Mouse (Mus musculus): ENCODE data around the gene Skap1.
A peak's percentile ranks its signal among the peaks of the same experiment; 100 is the strongest.
"Not testable (repeated sequence)": the region's sequence is repeated elsewhere in the genome, so short reads cannot be mapped to it uniquely, and the experiment has no call there.

Skap1 gene

GRCm38 (mm10) chr11:96696168-96696727, 231.9 kb downstream of the Skap1 start:
- no peak for DNase-seq (ENCODE audit: low spot score in 2 of 2)

DNA sequence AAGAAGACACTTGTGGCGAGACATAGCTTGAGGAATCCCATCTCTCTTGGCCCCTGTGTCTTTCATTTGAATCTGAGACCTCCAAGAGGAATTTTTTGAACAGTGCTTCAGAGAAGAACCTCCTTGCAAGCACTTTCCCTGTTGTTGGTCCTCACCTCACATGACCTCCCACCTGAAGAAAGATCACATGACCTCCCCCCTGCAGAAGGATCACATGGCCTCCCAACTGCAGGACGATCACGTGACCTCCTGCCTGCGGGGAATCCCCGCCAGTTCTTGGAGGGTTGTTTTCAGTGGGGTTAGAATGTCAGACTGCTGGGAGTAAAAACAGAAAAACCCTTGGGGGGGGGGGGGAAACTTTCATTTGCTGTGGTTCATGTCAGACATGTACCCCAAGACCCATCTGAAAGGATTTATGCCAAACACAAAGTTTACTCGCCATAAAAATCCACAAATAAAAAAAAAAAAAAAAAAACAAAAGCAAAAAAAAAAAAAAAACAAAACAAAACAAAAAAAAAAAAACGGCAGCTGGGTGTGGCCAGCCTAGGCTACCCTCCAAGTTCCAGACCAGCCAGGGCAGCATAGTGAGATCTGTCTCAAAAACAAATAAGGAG, 232.6 kb downstream of the Skap1 start:
- DNase-seq (ENCODE audit: low spot score in 2 of 2), result no peak

DNA sequence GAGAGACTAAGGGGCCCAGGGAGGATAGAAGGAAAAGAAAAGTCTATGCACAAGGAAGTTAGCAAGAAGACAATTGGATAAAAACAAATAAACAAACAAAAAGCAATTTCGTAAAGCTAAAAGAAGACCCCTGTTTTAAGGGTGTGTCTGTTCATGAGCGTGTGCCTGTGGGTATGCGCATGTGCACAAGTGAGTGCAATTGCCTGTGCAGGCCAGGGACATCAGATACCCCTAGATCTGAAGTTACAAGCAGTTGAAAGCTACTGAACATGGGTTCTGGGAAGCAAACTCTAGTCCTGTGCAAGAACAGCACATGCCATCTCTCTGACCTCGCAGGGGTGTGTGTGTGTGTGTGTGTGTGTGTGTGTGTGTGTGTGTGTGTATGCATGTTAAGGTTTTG, 233.1 kb downstream of the Skap1 start:
- DNase-seq (ENCODE audit: low spot score in 2 of 2), result no peak

- no peak for DNase-seq (ENCODE audit: low spot score in 2 of 2)
Observed at GRCm38 (mm10) chr11:96703813-96704212, 239.4 kb downstream of the Skap1 start.

DNA sequence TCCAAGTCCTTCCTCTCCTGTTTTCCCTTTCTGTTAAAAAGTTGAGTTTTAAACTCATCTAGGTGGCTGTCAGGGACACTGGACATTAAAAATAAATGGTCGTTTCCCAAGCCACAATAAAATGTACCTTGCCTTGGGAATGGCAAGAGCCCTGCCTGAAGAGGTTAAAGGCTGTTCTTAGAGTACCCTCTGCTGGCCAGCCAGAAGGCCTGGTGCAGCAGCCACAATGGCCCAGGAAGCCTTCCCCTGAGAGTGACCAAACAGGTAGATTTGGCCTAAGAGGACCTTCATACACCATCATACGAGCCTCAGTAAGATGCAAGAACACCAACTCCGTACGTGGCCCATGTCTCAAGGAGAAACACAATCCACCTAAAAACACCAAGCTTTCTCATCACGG, 246.9 kb downstream of the Skap1 start:
- no peak for DNase-seq (ENCODE audit: low spot score in 2 of 2)

DNA sequence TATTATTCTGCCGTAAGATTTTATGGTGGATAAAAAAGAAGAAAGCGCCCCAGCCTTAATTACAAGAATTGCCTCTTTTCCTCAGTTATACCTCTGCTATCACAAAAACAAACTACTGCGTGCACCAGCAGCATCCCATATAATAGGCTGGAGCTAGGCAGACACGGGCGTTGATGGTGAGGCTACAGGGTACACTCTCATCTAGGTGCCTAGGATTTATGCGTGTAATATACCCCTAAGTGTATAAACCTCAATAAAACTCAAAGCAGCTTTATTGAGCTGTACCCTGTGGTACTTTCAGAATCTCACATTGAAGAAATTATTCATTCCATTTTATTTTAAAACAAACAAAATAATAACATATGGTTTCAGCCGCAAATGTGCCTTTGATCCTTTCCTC, 247.3 kb downstream of the Skap1 start:
- no peak for DNase-seq (ENCODE audit: low spot score in 2 of 2)

DNA sequence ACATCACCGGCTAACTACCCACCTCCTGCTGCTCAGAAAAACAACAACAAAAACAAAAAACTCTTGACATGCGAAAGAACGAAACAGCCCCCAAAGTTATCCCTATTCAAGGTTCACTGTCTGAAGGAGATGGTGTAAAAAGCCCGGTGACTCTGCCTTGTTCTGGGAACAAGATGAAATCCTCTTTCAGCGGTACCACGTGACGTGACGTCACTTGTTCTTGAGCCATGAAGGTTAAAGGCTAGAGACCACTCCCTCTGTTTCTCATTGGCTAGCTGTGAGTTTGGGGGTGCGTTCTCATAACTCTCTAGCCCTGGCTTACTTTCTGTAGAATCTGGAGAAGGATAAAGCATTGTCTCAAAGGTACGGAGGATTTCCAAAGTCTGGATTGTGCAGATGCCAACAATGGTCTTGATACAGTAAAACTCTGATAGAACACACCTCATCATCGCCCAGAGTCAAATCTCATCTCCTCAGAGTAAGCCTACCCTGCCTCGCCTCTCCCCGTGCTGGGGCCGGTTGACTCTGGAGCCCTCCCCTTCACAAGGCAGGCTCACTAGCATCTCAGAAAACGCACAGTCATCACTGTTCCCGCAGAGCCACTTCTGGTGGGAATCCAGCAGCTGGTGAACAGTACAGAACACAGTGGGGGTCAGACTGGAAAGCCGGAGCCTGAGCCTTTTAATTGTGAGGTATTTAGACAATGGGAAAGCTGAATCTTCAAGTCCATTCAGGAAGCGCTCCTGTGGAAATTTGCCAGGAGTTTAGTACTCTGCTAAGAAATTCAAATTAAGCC, 249.0 kb downstream of the Skap1 start:
- no peak for DNase-seq (ENCODE audit: low spot score in 2 of 2)

GRCm38 (mm10) chr11:96714011-96714410, 249.6 kb downstream of the Skap1 start:
- no peak for DNase-seq (ENCODE audit: low spot score in 2 of 2)

GRCm38 (mm10) chr11:96715168-96715567, 250.8 kb downstream of the Skap1 start:
- DNase-seq (ENCODE audit: low spot score in 2 of 2), result not testable (repeated sequence)

DNA sequence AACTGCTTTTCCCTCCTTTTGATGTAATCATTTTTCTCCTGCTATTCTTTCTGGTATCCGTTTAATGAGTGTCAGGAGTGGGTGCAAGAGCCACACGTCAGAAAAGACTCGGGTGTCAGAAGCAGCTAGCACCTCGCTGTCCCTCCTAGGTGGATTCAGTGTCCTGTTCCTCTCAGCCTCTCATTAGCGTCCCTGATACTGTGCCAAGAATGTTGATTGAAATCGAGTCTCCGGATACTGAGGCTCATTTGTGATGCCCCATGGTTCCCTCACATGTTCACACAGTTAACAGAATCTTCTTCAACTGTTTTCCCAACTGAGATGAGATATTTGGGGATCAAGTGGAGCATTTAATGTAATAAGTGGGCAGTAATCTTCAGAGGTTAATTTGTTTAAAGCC, 254.2 kb downstream of the Skap1 start:
- DNase-seq (ENCODE audit: low spot score in 2 of 2), result no peak

DNA sequence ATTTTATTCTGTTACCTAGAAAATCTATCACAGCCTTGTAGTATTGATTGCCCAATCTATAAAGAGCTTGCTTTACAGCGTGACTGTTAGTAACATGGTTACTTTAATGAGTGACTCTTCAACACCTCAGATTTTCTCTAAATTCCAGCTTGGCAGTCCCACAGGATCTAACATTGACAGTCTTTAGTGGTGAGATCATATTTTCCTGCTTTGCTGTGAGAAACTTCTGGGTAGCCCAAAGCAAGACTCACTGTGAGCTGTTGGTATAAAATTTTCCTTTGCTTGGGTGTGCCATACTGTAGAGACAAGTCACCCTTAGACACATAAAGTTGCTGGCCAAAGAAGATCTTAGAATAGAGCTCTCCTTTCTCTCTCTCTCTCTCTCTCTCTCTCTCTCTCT, 261.4 kb downstream of the Skap1 start:
- DNase-seq (ENCODE audit: low spot score in 2 of 2), result no peak

DNA sequence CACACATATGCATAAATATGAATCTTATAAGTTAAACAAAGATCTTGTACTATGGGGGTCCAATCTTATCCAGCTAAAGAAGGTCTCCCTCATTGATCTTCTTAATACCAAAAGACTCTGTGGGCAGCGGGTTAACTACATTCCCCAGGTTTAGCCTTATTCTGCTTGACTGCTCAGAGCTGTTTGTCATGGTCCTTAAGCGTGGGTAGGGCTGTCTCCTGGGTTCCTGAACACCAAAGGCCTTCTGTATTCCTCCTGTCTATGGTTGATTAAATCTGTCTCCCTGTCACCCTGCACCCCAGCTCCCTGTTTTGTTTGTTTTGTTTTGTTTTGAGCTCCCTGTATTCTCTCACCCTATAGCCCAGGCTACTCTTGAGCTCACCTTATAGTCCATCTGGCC, 264.2 kb downstream of the Skap1 start:
- DNase-seq (ENCODE audit: low spot score in 2 of 2), result no peak

DNA sequence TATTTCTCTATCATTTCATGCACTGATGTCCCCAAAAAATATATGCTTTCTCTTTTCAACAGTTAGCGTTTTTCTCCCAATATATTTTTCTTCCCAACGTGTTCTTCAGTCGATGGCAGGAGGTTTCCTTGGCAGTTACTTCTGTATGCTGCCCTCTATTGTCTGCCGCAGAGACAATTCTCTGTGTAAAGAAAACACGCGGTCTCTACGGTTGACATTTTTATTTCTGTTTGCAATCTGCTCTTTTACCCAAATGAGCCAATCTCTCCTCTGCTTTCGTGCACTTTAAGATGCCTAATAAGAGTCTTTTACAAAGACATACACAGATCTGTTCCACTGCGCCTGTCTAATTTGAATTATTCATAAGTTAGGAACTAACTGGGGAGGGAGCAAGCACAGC, 265.1 kb downstream of the Skap1 start:
- no peak for DNase-seq (ENCODE audit: low spot score in 2 of 2)

DNA sequence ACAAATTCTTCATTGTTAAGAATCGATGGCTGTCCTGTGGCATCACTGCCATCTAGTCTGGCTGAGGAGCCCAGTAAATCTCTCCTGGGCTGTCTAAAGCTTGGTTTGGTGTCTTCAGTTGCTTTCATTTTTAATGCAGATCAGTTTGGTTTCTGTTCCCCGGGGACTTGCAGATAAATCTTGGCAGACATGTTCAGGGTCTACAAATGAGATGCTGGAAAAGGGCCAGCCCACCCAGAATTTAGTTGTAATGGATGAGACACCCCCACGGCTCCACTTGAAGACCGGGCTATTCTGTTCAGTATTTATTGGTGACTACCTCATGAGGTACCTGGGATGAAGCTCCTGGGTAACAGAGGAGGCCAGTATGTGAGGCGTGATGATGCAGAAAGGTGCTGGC, 265.9 kb downstream of the Skap1 start:
- DNase-seq (ENCODE audit: low spot score in 2 of 2), result no peak

GRCm38 (mm10) chr11:96732657-96733056, 268.3 kb downstream of the Skap1 start:
- DNase-seq (ENCODE audit: low spot score in 2 of 2), result no peak

GRCm38 (mm10) chr11:96735908-96736307, 271.5 kb downstream of the Skap1 start:
- DNase-seq (ENCODE audit: low spot score in 2 of 2), result peak; percentile 8 to 41

DNA sequence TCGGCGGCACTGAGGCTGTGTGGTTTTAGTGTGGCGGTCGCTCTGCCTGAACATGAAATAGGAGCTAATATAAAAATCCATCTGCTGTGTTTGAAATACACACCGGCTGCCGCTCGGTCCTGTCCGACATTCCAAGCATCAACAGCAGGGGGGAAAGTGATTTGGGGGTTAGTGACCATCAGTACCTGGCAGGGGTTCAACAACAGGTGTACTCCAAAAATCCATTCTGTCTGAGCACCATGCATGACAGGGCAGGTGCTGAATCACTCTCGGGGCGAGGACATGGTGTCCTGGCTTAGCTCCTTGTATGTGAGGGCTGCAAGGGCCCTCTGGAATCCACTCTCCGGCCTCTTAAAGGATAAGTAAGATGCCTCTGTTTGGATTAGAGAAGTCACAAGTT, 272.0 kb downstream of the Skap1 start:
- no peak for DNase-seq (ENCODE audit: low spot score in 2 of 2)

- DNase-seq (ENCODE audit: low spot score in 2 of 2), result no peak
Observed at GRCm38 (mm10) chr11:96737673-96738471, 273.5 kb downstream of the Skap1 start.

DNA sequence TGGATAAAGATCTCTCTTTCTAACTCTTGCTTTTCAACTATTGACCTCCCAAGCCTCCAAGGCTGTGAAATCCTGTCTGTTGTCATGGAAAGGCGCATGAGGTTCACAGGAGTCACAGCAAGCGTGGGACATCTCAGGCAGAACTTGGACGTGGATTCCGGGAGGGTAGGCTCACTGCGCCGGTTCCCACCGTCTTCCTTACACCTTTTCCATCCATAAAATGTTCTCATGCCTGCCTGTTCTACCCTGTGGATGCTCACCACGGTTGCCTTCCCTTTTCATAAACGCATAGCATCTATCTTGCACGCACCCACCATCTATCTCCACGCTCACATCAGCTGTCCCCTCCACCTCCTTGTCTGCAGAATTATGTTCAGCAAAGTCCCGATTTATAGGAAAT, 276.4 kb downstream of the Skap1 start:
- DNase-seq (ENCODE audit: low spot score in 2 of 2), result no peak

DNA sequence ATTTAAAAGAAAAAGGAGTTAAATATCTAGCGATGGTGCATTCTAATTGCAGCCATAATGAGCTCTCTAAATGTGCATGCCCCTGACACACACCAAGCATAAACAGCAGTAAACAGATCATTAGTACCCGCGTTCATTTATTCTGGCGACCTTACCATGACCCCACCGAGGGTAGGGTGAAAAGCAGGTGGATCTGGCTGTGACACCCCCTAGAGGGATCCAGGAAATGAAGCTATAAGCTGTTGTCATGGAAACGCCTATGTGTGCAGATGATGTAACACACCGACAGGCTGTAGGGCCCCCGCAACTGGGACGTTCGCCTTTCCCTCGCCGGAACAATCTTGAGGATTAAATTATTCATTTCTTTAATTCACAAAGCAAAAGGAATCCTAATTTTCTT, 277.6 kb downstream of the Skap1 start:
- DNase-seq (ENCODE audit: low spot score in 2 of 2), result no peak

GRCm38 (mm10) chr11:96743000-96743399, 278.6 kb downstream of the Skap1 start:
- DNase-seq (ENCODE audit: low spot score in 2 of 2), result no peak

GRCm38 (mm10) chr11:96743891-96744290, 279.5 kb downstream of the Skap1 start:
- no peak for DNase-seq (ENCODE audit: low spot score in 2 of 2)

Measured in urinary bladder, postnatal 36 days (tissue).